ENCODE assay signal across 22 mouse cellular contexts in the genomic region with DNA sequence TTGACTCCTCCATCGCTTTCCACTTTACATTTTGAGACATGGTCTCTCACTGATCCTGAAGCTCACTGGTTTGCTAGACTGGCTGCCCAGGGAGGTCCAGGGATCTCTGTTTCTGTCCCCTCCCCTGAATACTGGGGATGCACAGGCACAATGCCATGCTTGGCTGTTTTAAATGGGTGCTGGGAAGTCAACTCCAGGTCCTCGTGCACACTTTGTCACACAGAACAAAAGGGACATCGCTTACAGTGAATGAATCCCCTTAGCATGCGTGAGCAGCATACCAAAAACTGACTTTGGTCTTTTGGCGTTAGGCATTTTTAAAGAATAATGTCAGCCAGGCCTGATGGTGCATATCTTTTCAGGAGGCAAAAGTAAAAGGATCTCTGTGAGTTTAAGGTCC.
DNase-seq lines count a peak whose midpoint lies in the region; ATAC-seq and TF ChIP-seq lines count a peak whose summit lies in the region.
"Had no signal": no experiment of that assay in that cellular context is flagged by ENCODE, and none has a peak within 500 bp of the region (broad histone marks: within the 10 kb centered on the region; RNA-seq: fewer than 3 reads in every experiment).

No protein-coding gene starts in this region.

- 44% methylated on average over 5 of the region's 5 CpGs for WGBS in midbrain, postnatal 0 days
- WGBS in midbrain, embryonic 10.5 days, result 76% methylated on average over 5 of the region's 5 CpGs
- WGBS in hindbrain, embryonic 14.5 days, result 37% methylated on average over 5 of the region's 5 CpGs
- WGBS in neural tube, embryonic 14.5 days, result 33% methylated on average over 5 of the region's 5 CpGs

- no peak overlapping the region for H3K4me3 ChIP-seq in midbrain, postnatal 0 days (ENCODE audit: low read depth, low read length)
- no peak overlapping the region for H3K4me3 ChIP-seq in midbrain, embryonic 10.5 days
- no peak overlapping the region for H3K4me3 ChIP-seq in hindbrain, embryonic 14.5 days (replicated peaks; ENCODE audit: low read length)
- H3K4me3 ChIP-seq in neural tube, embryonic 14.5 days (ENCODE audit: low read depth, low read length), result no peak overlapping the region
- H3K4me3 ChIP-seq: embryonic facial prominence, embryonic 15.5 days; forebrain, embryonic 15.5 days; heart, adult 2 months; heart, embryonic 13.5 days had no signal

- H3K27me3 ChIP-seq in midbrain, postnatal 0 days (ENCODE audit: insufficient read depth, low read length), result no peaks in the 10 kb centered on the region
- no peaks in the 10 kb centered on the region for H3K27me3 ChIP-seq in midbrain, embryonic 10.5 days (ENCODE audit: low read depth, poor library complexity, severe bottlenecking)
- no peaks in the 10 kb centered on the region for H3K27me3 ChIP-seq in hindbrain, embryonic 14.5 days (ENCODE audit: control insufficient read depth, insufficient read depth, low read length)
- H3K27me3 ChIP-seq in neural tube, embryonic 14.5 days (ENCODE audit: control insufficient read depth, insufficient read depth, low read length), result no peaks in the 10 kb centered on the region
- H3K27me3 ChIP-seq: embryonic facial prominence, embryonic 15.5 days; forebrain, embryonic 15.5 days; heart, embryonic 13.5 days had no signal

- no peak overlapping the region for H3K27ac ChIP-seq in midbrain, postnatal 0 days (ENCODE audit: low read depth, low read length)
- H3K27ac ChIP-seq in midbrain, embryonic 10.5 days (replicated peaks), result no peak overlapping the region
- no peak overlapping the region for H3K27ac ChIP-seq in hindbrain, embryonic 14.5 days
- H3K27ac ChIP-seq in neural tube, embryonic 14.5 days (ENCODE audit: low read depth, low read length), result no peak overlapping the region
- H3K27ac ChIP-seq: embryonic facial prominence, embryonic 15.5 days; forebrain, embryonic 15.5 days; heart, adult 2 months; heart, embryonic 13.5 days; kidney, postnatal 0 days; stomach, postnatal 0 days had no signal

- ATAC-seq in midbrain, postnatal 0 days (ENCODE audit: low FRiP score), result no peak
- peak; percentile 57; the same call in 1 of the 2 replicates for ATAC-seq in hindbrain, embryonic 14.5 days (ENCODE audit: low FRiP score)
- peak; percentile 87; the same call in 1 of the 2 replicates for ATAC-seq in neural tube, embryonic 14.5 days (ENCODE audit: low read depth)
- ATAC-seq in activated CD4-positive, CD25-positive, alpha-beta regulatory T cell, adult 4 months, result no peak
- ATAC-seq: forebrain, embryonic 15.5 days had no signal

- DNase-seq in embryo, embryonic 10.5 days (ENCODE audit: low spot score), result peak; percentile 46
- DNase-seq in embryo, embryonic 9.5 days (ENCODE audit: extremely low spot score), result no peak
- peak; percentile 60 for DNase-seq in midbrain, postnatal 0 days (ENCODE audit: low spot score)
- DNase-seq in midbrain, embryonic 10.5 days (ENCODE audit: low spot score), result no peak
- peak; percentile 38 for DNase-seq in hindbrain, embryonic 14.5 days (ENCODE audit: low spot score)
- no peak for DNase-seq in gastrocnemius, postnatal 4 days (ENCODE audit: low spot score in 2 of 2)
- DNase-seq: adrenal gland, postnatal 10 days; cerebellum, adult 9-10 months; gastrocnemius, postnatal 10 days; heart, adult 2 months; heart, postnatal 14 days; kidney, adult 2 months; lung, postnatal 4 days; right cerebral cortex, postnatal 14 days; thymus, adult 2 months had no signal

- H3K4me2 ChIP-seq in midbrain, postnatal 0 days (ENCODE audit: low read depth, low read length, poor library complexity, severe bottlenecking), result no peak overlapping the region
- H3K4me2 ChIP-seq in hindbrain, embryonic 14.5 days (replicated peaks), result no peak overlapping the region
- H3K4me2 ChIP-seq in neural tube, embryonic 14.5 days (ENCODE audit: low read depth, low read length), result no peak overlapping the region
- H3K4me2 ChIP-seq: embryonic facial prominence, embryonic 15.5 days; forebrain, embryonic 15.5 days; heart, embryonic 13.5 days had no signal

- H3K9me3 ChIP-seq in midbrain, postnatal 0 days (ENCODE audit: low read length), result no peaks in the 10 kb centered on the region
- H3K9me3 ChIP-seq in midbrain, embryonic 10.5 days (replicated peaks), result no peaks in the 10 kb centered on the region
- no peaks in the 10 kb centered on the region for H3K9me3 ChIP-seq in hindbrain, embryonic 14.5 days (ENCODE audit: control insufficient read depth, low read length)
- no peaks in the 10 kb centered on the region for H3K9me3 ChIP-seq in neural tube, embryonic 14.5 days (ENCODE audit: control insufficient read depth, low read length)
- H3K9me3 ChIP-seq: embryonic facial prominence, embryonic 15.5 days; forebrain, embryonic 15.5 days; heart, embryonic 13.5 days had no signal

- no peaks in the 10 kb centered on the region for H3K4me1 ChIP-seq in midbrain, postnatal 0 days (ENCODE audit: insufficient read depth, low read length)
- peaks cover 3% of the 10 kb centered on the region; the same call in 1 of the 2 replicates for H3K4me1 ChIP-seq in midbrain, embryonic 10.5 days
- no peaks in the 10 kb centered on the region; the same call in 1 of the 2 replicates for H3K4me1 ChIP-seq in hindbrain, embryonic 14.5 days (replicated peaks; ENCODE audit: control insufficient read depth, insufficient read depth, low read length)
- H3K4me1 ChIP-seq in neural tube, embryonic 14.5 days (ENCODE audit: control insufficient read depth, insufficient read depth, low read length), result no peaks in the 10 kb centered on the region
- H3K4me1 ChIP-seq: embryonic facial prominence, embryonic 15.5 days; forebrain, embryonic 15.5 days; heart, embryonic 13.5 days had no signal

- no peaks in the 10 kb centered on the region for H3K36me3 ChIP-seq in midbrain, postnatal 0 days (ENCODE audit: insufficient read depth, low read length)
- no peaks in the 10 kb centered on the region for H3K36me3 ChIP-seq in midbrain, embryonic 10.5 days
- no peaks in the 10 kb centered on the region for H3K36me3 ChIP-seq in hindbrain, embryonic 14.5 days (replicated peaks; ENCODE audit: control insufficient read depth, insufficient read depth)
- no peaks in the 10 kb centered on the region for H3K36me3 ChIP-seq in neural tube, embryonic 14.5 days (ENCODE audit: control insufficient read depth, insufficient read depth, low read length)
- H3K36me3 ChIP-seq: embryonic facial prominence, embryonic 15.5 days; forebrain, embryonic 15.5 days; heart, embryonic 13.5 days had no signal

- no peak overlapping the region for H3K9ac ChIP-seq in midbrain, postnatal 0 days (replicated peaks; ENCODE audit: low read length, poor library complexity, severe bottlenecking)
- H3K9ac ChIP-seq in hindbrain, embryonic 14.5 days, result no peak overlapping the region
- no peak overlapping the region for H3K9ac ChIP-seq in neural tube, embryonic 14.5 days (replicated peaks; ENCODE audit: low read depth, low read length)
- H3K9ac ChIP-seq: embryonic facial prominence, embryonic 15.5 days; forebrain, embryonic 15.5 days; heart, embryonic 13.5 days had no signal

- no peak for TF ChIP-seq CTCF in midbrain, postnatal 0 days (IDR thresholded peaks at IDR 0.05)

Comparison
In these comparisons a context has a peak if more than half of its experiments do, and no peak if none do; other contexts are left out.
1. DNase-seq: peak in embryo, embryonic 10.5 days (single experiment), midbrain, postnatal 0 days (single experiment) and hindbrain, embryonic 14.5 days (single experiment); none in embryo, embryonic 9.5 days (single experiment), midbrain, embryonic 10.5 days (single experiment) and gastrocnemius, postnatal 4 days (0 of 2).
2. ATAC-seq: peak in hindbrain, embryonic 14.5 days (single experiment) and neural tube, embryonic 14.5 days (single experiment); none in midbrain, postnatal 0 days (single experiment) and activated CD4-positive, CD25-positive, alpha-beta regulatory T cell, adult 4 months (single experiment).